Mouse (Mus musculus) C2C12 (cell line): ENCODE results near the gene Trim27.

ENCODE experiments used
- CEBPB ChIP-seq: IDR thresholded peaks from one replicate; pipeline ENCODE4 v1.6.1; 2011; ENCODE audit warnings: low read depth, mild to moderate bottlenecking, control low read depth, moderate library complexity
- CTCF ChIP-seq: IDR thresholded peaks from one replicate; pipeline ENCODE4 v1.5.1; 2011; ENCODE audit not compliant: control insufficient read depth, insufficient read depth, insufficient read length
- MAX ChIP-seq: IDR thresholded peaks from one replicate; pipeline ENCODE4 v1.6.1; 2011; ENCODE audit warnings: mild to moderate bottlenecking, control low read depth
- MYOD1 ChIP-seq: IDR thresholded peaks from one replicate; pipeline ENCODE4 v1.6.1; 2011; ENCODE audit warnings: low read depth; ENCODE audit not compliant: control insufficient read depth, insufficient read length
- MYOG ChIP-seq: IDR thresholded peaks from one replicate; pipeline ENCODE4 v1.6.1; 2011; ENCODE audit not compliant: control insufficient read depth, insufficient read length; ENCODE audit errors: extremely low read depth
- USF1 ChIP-seq: IDR thresholded peaks from one replicate; pipeline ENCODE4 v1.6.1; 2011; ENCODE audit warnings: low read depth, mild to moderate bottlenecking, control low read depth, moderate library complexity

DNA sequence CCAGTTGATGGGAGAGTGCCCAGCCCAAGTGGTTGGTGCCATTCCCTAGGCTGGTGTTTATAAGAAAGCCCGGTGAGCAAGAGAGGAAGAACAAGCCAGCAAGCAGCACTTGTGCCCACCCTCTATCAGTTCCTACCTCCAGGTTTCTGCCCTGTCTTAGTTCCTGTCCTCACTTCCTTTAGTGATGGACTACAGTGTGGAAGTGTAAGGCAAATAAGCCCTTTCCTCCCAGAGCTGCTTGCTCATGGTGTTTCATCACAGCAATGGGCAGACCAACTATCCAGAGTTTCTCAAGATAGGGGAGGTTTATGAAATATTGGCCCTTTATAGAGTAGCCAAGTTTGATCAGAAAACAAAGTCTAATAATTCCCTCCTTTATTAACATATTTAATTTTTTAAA, 37.5 kb downstream of the Trim27 start:
- TF ChIP-seq CTCF (no peak), MAX (no peak), MYOD1 (no peak), USF1 (no peak), CEBPB (no peak), MYOG (no peak)
